Mouse (Mus musculus) testis, adult 2 months (tissue): Measurements from ENCODE around the gene B3galnt2. TPM values are rescaled to one million over a fixed set of nuclear protein-coding genes. Genes with fewer than 3 reads are reported as not detected.
"Not testable (repeated sequence)": the region's sequence is repeated elsewhere in the genome, so short reads cannot be mapped to it uniquely, and the experiment has no call there.

ENCODE experiments used
- H3K27ac ChIP-seq: fragments of 200-500 bp; 2 replicates; pipeline ENCODE4 v1.5.1; 2012; ENCODE audit warnings: low read depth, low read length; ENCODE audit not compliant: control insufficient read depth, insufficient read depth
- H3K27me3 ChIP-seq: fragments of 200-500 bp; 2 replicates; pipeline ENCODE4 v1.6.1; 2012; ENCODE audit warnings: mild to moderate bottlenecking, low read length, moderate library complexity; ENCODE audit not compliant: control insufficient read depth, insufficient read depth
- H3K36me3 ChIP-seq: fragments of 200-500 bp; 2 replicates; pipeline ENCODE4 v1.6.1; 2012; ENCODE audit warnings: mild to moderate bottlenecking, low read length; ENCODE audit not compliant: control insufficient read depth, insufficient read depth
- H3K4me1 ChIP-seq: fragments of 200-500 bp; 2 replicates; pipeline ENCODE4 v1.6.1; 2012; ENCODE audit warnings: low read length; ENCODE audit not compliant: control insufficient read depth, insufficient read depth
- H3K4me3 ChIP-seq: fragments of 200-500 bp; 2 replicates; pipeline ENCODE4 v1.5.1; 2012; ENCODE audit warnings: low read depth, mild to moderate bottlenecking, low read length, moderate library complexity, mixed read lengths; ENCODE audit not compliant: control insufficient read depth
- CTCF ChIP-seq: fragments of 200-500 bp; IDR thresholded peaks from 2 replicates; pipeline ENCODE4 v1.5.1; 2012; ENCODE audit warnings: low read depth, mild to moderate bottlenecking, inconsistent platforms, low read length, moderate library complexity; ENCODE audit not compliant: control insufficient read depth, insufficient read depth, insufficient replicate concordance
- POLR2A ChIP-seq: fragments of 200-500 bp; IDR thresholded peaks from 2 replicates; pipeline ENCODE4 v1.6.1; 2012; ENCODE audit warnings: low read depth, mild to moderate bottlenecking, inconsistent platforms, low read length, moderate library complexity; ENCODE audit not compliant: control insufficient read depth
- polyA plus RNA-seq: library from polyadenylated mRNA; depleted of rRNA; stranded (reverse); fragments of >200 nt; gene quantifications from 2 replicates; pipeline ENCODE4 v1.2.3, GENCODE M21; 2012

The B3galnt2 gene
- polyA plus RNA-seq, 1 experiment, result 9.8 TPM

DNA sequence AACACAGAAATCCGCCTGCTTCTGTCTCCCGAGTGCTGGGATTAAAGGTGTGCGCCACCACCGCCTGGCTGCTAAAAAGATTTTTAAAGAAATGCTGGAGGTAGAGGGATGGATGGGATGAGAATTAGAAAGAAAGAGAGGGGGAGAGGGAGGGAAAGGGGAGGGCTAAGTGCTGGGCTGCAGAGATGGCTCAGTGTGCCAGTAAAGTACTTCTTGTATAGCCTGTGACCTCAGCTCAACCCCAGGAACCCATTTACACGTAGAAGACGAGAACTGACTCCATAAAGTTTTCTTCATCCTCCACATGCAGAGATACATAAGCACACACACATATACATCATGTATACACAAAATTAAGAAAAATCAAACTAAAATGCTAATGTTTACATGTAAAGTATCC is 71.3 kb downstream of the B3galnt2 start:
- H3K36me3 ChIP-seq, result no peaks in the 10 kb centered on the region
- no peak overlapping the region for H3K4me3 ChIP-seq
- H3K27me3 ChIP-seq, result no peaks in the 10 kb centered on the region
- no peak overlapping the region for H3K27ac ChIP-seq
- TF ChIP-seq CTCF (no peak), POLR2A (no peak)
- no peaks in the 10 kb centered on the region for H3K4me1 ChIP-seq

DNA sequence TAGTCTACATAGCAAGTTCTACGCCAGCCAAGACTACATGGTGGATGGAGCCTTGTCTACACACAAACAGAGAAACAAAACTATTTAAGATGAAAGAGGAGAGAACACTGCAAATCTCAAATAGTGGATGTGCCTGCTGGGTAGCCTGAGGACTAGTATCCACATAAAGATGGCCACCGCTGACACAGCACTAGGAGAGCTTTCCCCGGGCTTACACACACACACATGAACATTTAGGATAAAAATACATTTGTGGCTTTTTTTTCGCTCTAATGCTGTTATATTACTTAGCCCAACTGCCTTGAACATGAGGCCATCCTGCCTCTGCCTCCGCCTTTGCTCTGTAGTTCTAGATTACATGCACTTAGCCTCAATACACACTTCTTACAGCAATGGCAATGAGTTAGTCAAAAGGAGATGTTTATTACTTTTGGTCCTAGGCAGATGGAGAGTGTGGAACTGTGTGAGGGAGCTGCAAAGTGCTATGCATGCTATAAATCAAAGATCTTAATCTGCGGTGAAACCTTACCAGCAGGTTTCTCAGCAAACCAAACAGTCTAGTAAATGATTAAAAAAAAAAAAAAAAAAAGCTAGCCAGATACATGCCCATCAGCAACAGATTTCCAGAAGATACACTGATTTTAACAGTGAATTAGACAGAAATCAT is 72.0 kb downstream of the B3galnt2 start:
- TF ChIP-seq CTCF (no peak), POLR2A (no peak)
- H3K27me3 ChIP-seq, result no peaks in the 10 kb centered on the region
- H3K4me1 ChIP-seq, result no peaks in the 10 kb centered on the region

DNA sequence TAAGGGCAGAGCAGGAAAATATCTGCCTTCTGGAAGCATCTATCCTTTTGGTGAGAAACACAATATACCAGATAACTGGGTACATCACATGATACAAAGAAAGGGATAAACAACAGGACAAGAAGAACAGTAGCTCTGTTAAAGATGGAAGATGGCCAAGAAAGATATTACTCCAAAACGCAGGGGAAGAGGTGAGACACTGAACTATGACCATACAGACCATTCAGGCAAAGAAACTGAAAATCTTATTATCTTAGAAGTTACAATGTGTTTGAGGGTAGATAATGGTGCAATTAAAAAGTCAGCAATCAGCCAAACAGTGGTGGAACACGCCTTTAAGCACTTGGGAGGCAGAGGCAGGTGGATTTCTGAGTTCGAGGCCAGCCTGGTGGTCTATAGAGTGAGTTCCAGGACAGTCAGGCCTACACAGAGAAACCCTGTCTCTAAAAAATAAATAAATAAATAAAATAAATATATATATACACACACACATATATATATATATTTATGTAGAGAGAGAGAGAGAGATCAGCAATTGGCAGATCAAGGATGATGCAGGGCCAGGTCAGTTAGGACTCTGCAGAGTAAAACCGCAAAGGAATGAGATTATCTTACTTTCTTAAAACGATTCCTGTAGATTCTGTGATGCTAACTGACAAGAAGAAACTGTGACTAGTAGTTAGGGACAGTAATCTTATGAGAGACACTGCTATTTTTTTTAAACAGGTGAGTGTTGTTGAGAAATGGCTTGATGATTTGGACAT is 79.2 kb downstream of the B3galnt2 start:
- Histone ChIP-seq H3K27me3 (no peaks in the 10 kb centered on the region), H3K27ac (no peak overlapping the region), H3K4me3 (no peak overlapping the region), H3K36me3 (no peaks in the 10 kb centered on the region), H3K4me1 (no peaks in the 10 kb centered on the region)
- TF ChIP-seq POLR2A, result no peak
- no peak for TF ChIP-seq CTCF

More for the DNA sequence above, 72.0 kb downstream of the B3galnt2 start:
- H3K27ac ChIP-seq, result no peak overlapping the region
- no peaks in the 10 kb centered on the region for H3K36me3 ChIP-seq
- H3K4me3 ChIP-seq, result no peak overlapping the region

DNA sequence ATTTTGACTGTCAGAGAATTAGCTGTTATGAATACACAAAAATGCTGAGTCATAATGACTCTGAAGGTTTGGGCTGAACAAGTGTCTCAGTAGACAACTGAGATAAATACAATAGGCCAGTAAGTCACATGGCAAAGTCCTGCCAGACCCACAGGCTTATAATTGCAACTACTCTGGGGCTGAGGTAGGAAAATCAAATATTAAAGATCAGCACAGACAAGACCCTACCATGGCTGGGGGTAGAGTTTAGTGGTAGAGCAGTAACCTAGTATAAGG is 79.7 kb downstream of the B3galnt2 start:
- no peaks in the 10 kb centered on the region for H3K4me1 ChIP-seq
- no peak overlapping the region for H3K4me3 ChIP-seq
- H3K27ac ChIP-seq, result no peak overlapping the region
- no peaks in the 10 kb centered on the region for H3K27me3 ChIP-seq
- TF ChIP-seq POLR2A (no peak), CTCF (no peak)
- no peaks in the 10 kb centered on the region for H3K36me3 ChIP-seq

DNA sequence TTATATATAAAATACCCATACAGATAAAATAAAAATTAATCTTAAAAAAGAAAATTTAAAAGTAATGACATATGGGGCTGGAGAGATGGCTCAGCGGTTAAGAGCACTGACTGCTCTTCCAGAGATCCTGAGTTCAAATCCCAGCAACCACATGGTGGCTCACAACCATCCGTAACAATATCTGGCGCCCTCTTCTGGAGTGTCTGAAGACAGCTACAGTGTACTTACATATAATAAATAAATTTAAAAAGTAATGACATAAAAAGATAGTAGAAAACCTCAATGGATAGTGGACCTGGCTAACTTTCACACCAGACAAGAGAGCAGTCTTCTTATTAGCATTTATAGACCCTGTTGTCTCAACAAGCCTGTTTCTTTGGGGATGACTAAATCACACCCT is 81.1 kb downstream of the B3galnt2 start:
- H3K27me3 ChIP-seq, H3K27ac ChIP-seq, H3K4me3 ChIP-seq, H3K4me1 ChIP-seq, H3K36me3 ChIP-seq: not testable (repeated sequence)

DNA sequence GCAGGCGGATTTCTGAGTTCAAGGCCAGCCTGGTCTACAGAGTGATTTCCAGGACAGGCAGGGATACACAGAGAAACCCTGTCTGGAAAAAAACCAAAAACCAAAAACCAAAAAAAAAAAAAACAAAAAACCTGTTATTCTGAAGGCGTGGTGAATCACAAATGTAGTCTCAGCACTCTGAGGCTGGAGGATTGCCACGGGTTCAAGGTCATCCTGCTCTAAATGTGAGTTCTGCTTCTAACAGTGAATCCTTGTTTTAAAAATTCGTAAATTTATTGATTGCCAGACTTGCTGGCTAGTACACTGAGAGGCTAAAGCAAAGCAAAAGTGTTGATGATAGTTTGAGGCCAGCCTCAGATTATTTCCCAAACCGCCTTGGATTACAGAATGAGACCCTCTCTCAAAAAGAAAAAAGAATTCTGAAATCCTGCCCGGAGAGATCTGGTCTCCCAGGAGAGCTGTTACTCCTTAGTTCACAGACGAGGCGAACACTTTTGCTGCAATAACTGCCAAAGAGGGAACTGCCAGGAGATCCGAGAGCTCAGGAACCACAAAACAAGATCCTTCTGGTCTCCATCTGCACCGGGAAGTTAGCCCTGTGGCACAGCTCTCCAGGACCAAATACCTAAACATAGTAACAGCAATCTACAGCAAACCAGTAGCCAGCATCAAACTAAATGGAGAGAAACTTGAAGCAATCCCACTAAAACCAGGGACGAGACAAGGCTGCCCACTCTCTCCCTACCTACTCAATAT is 81.8 kb downstream of the B3galnt2 start:
- Histone ChIP-seq H3K27me3 (no peaks in the 10 kb centered on the region), H3K4me3 (no peak overlapping the region), H3K36me3 (no peaks in the 10 kb centered on the region), H3K27ac (peak overlapping the region; percentile 21; the same call in 1 of the 2 replicates), H3K4me1 (peaks cover 3% of the 10 kb centered on the region)
- TF ChIP-seq CTCF, result no peak
- no peak for TF ChIP-seq POLR2A

DNA sequence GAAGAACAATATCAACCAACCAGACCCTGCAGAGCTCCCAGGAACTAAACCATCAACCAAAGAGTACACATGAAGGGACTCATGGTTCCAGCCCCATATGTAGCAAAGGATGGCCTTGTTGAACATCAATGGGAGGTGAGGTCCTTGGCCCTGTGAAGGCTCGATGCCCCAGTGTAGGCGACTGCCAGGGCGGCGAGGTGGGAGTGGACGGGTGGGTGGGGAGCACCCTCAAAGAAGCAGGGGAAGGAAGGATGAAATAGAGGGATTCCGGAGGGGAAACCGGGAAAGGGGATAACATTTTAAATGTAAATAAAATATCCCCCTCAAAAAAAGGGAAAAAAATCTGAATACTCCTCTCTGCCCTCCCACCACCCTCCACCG is 84.6 kb downstream of the B3galnt2 start:
- Histone ChIP-seq H3K27me3 (no peaks in the 10 kb centered on the region), H3K4me3 (peak overlapping the region; percentile 87), H3K27ac (peak overlapping the region; percentile 88), H3K4me1 (peaks cover 3% of the 10 kb centered on the region), H3K36me3 (no peaks in the 10 kb centered on the region)
- TF ChIP-seq POLR2A (no peak), CTCF (no peak)
